Mouse (Mus musculus) brain, embryonic 14.5 days (tissue): ENCODE measurements around the gene Rpl7a.

ENCODE experiments used
- CTCF ChIP-seq: fragments of 200-500 bp; IDR thresholded peaks from 2 replicates; pipeline ENCODE4 v1.5.1; 2012; ENCODE audit warnings: inconsistent platforms, mild to moderate bottlenecking, moderate library complexity, borderline replicate concordance; ENCODE audit not compliant: insufficient read depth, insufficient read length; ENCODE audit errors: extremely low read depth
- POLR2A ChIP-seq: fragments of 200-500 bp; IDR thresholded peaks from 2 replicates; pipeline ENCODE4 v1.6.1; 2012; ENCODE audit warnings: mild to moderate bottlenecking, inconsistent platforms, borderline replicate concordance; ENCODE audit not compliant: poor library complexity, insufficient read depth, insufficient read length, severe bottlenecking; ENCODE audit errors: extremely low read depth

DNA sequence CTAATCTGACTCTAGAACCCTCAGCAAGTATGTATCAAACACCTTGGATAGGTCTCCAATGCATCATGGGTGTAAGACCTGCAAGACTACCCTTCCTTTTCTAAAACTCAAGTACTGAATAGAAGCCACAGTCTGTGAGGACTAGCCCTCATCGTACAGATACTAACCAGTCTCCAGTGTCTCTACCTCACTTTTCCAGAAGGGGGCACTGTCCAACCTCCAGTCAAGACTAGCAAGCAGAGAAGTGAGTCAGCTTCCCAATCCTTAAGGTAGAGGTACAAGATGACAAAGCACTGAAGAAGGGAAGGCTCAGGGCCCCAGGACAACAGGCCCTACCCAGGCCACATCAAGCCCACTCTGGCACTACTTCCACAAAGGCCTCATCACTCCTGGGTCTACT is 19.8 kb downstream of the Rpl7a start:
- TF ChIP-seq CTCF: peak; percentile 58; the same call in 1 of the 2 replicates
- no peak for TF ChIP-seq POLR2A
